Mouse (Mus musculus) bone marrow, adult 2 months (tissue): ENCODE data around the gene Npsr1.

Experiments
- CTCF ChIP-seq: fragments of 200-500 bp; IDR thresholded peaks from 2 replicates; pipeline ENCODE4 v1.5.1; 2011; ENCODE audit warnings: low read length, control low read depth; ENCODE audit not compliant: control insufficient read depth, insufficient read depth
- POLR2A ChIP-seq: fragments of 200-500 bp; IDR thresholded peaks from 2 replicates; pipeline ENCODE4 v1.6.1; 2011; ENCODE audit warnings: low read depth, mild to moderate bottlenecking, control low read depth, low read length, borderline replicate concordance; ENCODE audit not compliant: control insufficient read depth

GRCm38 (mm10) chr9:24315835-24316234 lies 218.0 kb downstream of the Npsr1 start:
- TF ChIP-seq POLR2A (no peak), CTCF (no peak)
